Mouse (Mus musculus) forebrain, embryonic 11.5 days (tissue): ENCODE results near the gene Hoxb5. TPM values are rescaled to one million over a fixed set of nuclear protein-coding genes. Genes with fewer than 3 reads are reported as not detected.
A peak's percentile ranks its signal among the peaks of the same experiment; 100 is the strongest.

Experiments
- ATAC-seq: fragments of 200-750 bp; cut with Nextera tagmentation; replicated peaks from 2 replicates; pipeline ENCODE4 v1.8.0; 2017; ENCODE audit warnings: moderate TSS enrichment; ENCODE audit not compliant: low FRiP score
- DNase-seq: peaks from one replicate; pipeline ENCODE4 v3.0.0-alpha.2; 2017; ENCODE audit warnings: low spot score
- H3K27ac ChIP-seq: fragments of 300-500 bp; sonication (generic); 2 replicates; pipeline ENCODE4 v1.5.1; 2014; ENCODE audit warnings: low read depth, low read length
- H3K27me3 ChIP-seq: fragments of 300-500 bp; sonication (generic); 2 replicates; pipeline ENCODE4 v1.6.1; 2014; ENCODE audit warnings: mild to moderate bottlenecking, low read length, mixed read lengths; ENCODE audit not compliant: control insufficient read depth, insufficient read depth
- H3K36me3 ChIP-seq: fragments of 300-500 bp; sonication (generic); 2 replicates; pipeline ENCODE4 v1.6.1; 2014; ENCODE audit warnings: mild to moderate bottlenecking, low read length, moderate library complexity, mixed read lengths; ENCODE audit not compliant: control insufficient read depth, insufficient read depth
- H3K4me1 ChIP-seq: fragments of 300-500 bp; sonication (generic); replicated peaks from 2 replicates; pipeline ENCODE4 v1.6.1; 2014; ENCODE audit warnings: low read length, mixed read lengths; ENCODE audit not compliant: control insufficient read depth, insufficient read depth
- H3K4me2 ChIP-seq: fragments of 300-500 bp; sonication (generic); 2 replicates; pipeline ENCODE4 v1.6.1; 2014; ENCODE audit warnings: low read depth, mild to moderate bottlenecking, low read length, moderate library complexity, mixed read lengths; ENCODE audit not compliant: severe bottlenecking
- H3K4me3 ChIP-seq: fragments of 300-500 bp; sonication (generic); 2 replicates; pipeline ENCODE4 v1.5.1; 2014; ENCODE audit warnings: low read depth, low read length
- H3K9ac ChIP-seq: fragments of 300-500 bp; sonication (generic); 2 replicates; pipeline ENCODE4 v1.6.1; 2014; ENCODE audit warnings: low read length
- H3K9me3 ChIP-seq: fragments of 300-500 bp; sonication (generic); 2 replicates; pipeline ENCODE4 v1.6.1; 2016; ENCODE audit warnings: low read length, mixed read lengths; ENCODE audit not compliant: control insufficient read depth
- WGBS: fragments of 180-500 bp; shearing (Covaris S2); extraction: QIAGEN DNeasy Blood & Tissue Kit; methylation state at CpG from one replicate; pipeline ENCODE4 v1.1.7; 2014; 5-methylcytosine and 5-hydroxymethylcytosine counted together
- microRNA counts: library from miRNA; unstranded; fragments of <30 nt; microRNA quantifications from one replicate; lab custom pipeline; 2015
- microRNA-seq: library from miRNA; unstranded; fragments of <30 nt; microRNA quantifications from one replicate; pipeline ENCODE4, GENCODE M21; 2016; ENCODE audit not compliant: insufficient number of aligned reads
- polyA plus RNA-seq: library from polyadenylated mRNA; unstranded; fragments of >200 nt; fragmentation: Nextera tagmentation; extraction: Ambion mirVana; gene quantifications from 2 replicates; pipeline ENCODE4 v1.2.1, GENCODE M21; 2014

Gene Hoxb5
- polyA plus RNA-seq, 1 experiment from 2014 or later = not detected

- DNase-seq = no peak
- WGBS = under 1% methylated on average over 14 of the region's 14 CpGs
- Histone ChIP-seq H3K4me3 (no peak overlapping the region), H3K27me3 (peaks cover 94% of the 10 kb centered on the region), H3K4me1 (peaks cover 7% of the 10 kb centered on the region; the same call in 1 of the 2 replicates), H3K9me3 (no peaks in the 10 kb centered on the region), H3K9ac (no peak overlapping the region), H3K4me2 (no peak overlapping the region), H3K27ac (no peak overlapping the region), H3K36me3 (no peaks in the 10 kb centered on the region)
- no peak for ATAC-seq
Observed at GRCm38 (mm10) chr11:96353522-96353841, 50.3 kb downstream of the Hoxb5 start.

GRCm38 (mm10) chr11:96353939-96354338 lies 50.8 kb downstream of the Hoxb5 start:
- Histone ChIP-seq H3K4me2 (peak overlapping the region; percentile 44), H3K9ac (no peak overlapping the region), H3K27ac (no peak overlapping the region), H3K4me3 (no peak overlapping the region), H3K36me3 (no peaks in the 10 kb centered on the region), H3K9me3 (no peaks in the 10 kb centered on the region), H3K4me1 (peaks cover 7% of the 10 kb centered on the region; the same call in 1 of the 2 replicates), H3K27me3 (peaks cover 93% of the 10 kb centered on the region)
- DNase-seq = peak; percentile 64
- 3% methylated on average over 8 of the region's 8 CpGs for WGBS
- ATAC-seq = no peak

- Histone ChIP-seq H3K9me3 (no peaks in the 10 kb centered on the region), H3K36me3 (no peaks in the 10 kb centered on the region), H3K4me3 (peak overlapping the region; percentile 11; the same call in 1 of the 2 replicates), H3K9ac (no peak overlapping the region; the same call in 1 of the 2 replicates), H3K27me3 (peaks cover 88% of the 10 kb centered on the region), H3K27ac (no peak overlapping the region), H3K4me1 (peaks cover 7% of the 10 kb centered on the region; the same call in 1 of the 2 replicates), H3K4me2 (peak overlapping the region; percentile 44)
- WGBS = under 1% methylated on average over 25 of the region's 25 CpGs
- ATAC-seq = no peak
- peak; percentile 80 for DNase-seq
Observed at GRCm38 (mm10) chr11:96354376-96354775, 51.2 kb downstream of the Hoxb5 start.

- H3K27ac ChIP-seq = no peak overlapping the region
- H3K4me2 ChIP-seq = peak overlapping the region; percentile 44
- H3K36me3 ChIP-seq = no peaks in the 10 kb centered on the region
- WGBS = 3% methylated on average over 9 of the region's 9 CpGs
- H3K4me1 ChIP-seq = peaks cover 7% of the 10 kb centered on the region; the same call in 1 of the 2 replicates
- no peak overlapping the region; the same call in 1 of the 2 replicates for H3K9ac ChIP-seq
- DNase-seq (no peak), ATAC-seq (no peak)
- H3K27me3 ChIP-seq = peaks cover 83% of the 10 kb centered on the region
- H3K9me3 ChIP-seq = no peaks in the 10 kb centered on the region
- H3K4me3 ChIP-seq = peak overlapping the region; percentile 11; the same call in 1 of the 2 replicates
Observed at GRCm38 (mm10) chr11:96354801-96355311, 51.7 kb downstream of the Hoxb5 start.

MicroRNAs encoded within 50 kb of the gene (microRNA counts, 519-probe panel; counts per million panel counts)
- microRNA mmu-miR-10a (lab: Ali Mortazavi, UCI) (31.2 counts per million), microRNA mmu-miR-196a (lab: Ali Mortazavi, UCI) (31.2 counts per million)

Small RNAs within 50 kb of the gene (microRNA-seq; reads per million reads assigned to microRNA genes)
- 130 reads per million, percentile 37 among the genes with 10 or more reads in this experiment for gene Mir10a
- gene Mir196a-1 = not detected

Other genes with a start within 250 kb of the Hoxb5 start
- 22.8 and 26.1 TPM in 2 replicates for gene Ube2z, start 237.9 kb upstream of the Hoxb5 start, polyA plus RNA-seq
- 440 and 449 TPM in 2 replicates for gene Atp5g1, start 227.7 kb upstream of the Hoxb5 start, polyA plus RNA-seq
- gene Calcoco2, start 191.4 kb upstream of the Hoxb5 start, polyA plus RNA-seq = not detected in 2 replicates
- gene Ttll6, start 169.6 kb upstream of the Hoxb5 start, polyA plus RNA-seq = not detected in 2 replicates
- not detected in 2 replicates for gene Hoxb13, start 109.0 kb upstream of the Hoxb5 start, polyA plus RNA-seq
- not detected in 2 replicates for gene Hoxb9, start 31.9 kb upstream of the Hoxb5 start, polyA plus RNA-seq
- not detected in 2 replicates for gene Hoxb8, start 21.4 kb upstream of the Hoxb5 start, polyA plus RNA-seq
- gene Hoxb7, start 16.7 kb upstream of the Hoxb5 start, polyA plus RNA-seq = 0.21 TPM in 1 of 2 replicates, not detected in the other
- gene Hoxb6, start 10.9 kb upstream of the Hoxb5 start, polyA plus RNA-seq = not detected in 2 replicates
- gene Hoxb4, start 14.9 kb downstream of the Hoxb5 start, polyA plus RNA-seq = not detected in 2 replicates
- gene Hoxb3, start 20.0 kb downstream of the Hoxb5 start, polyA plus RNA-seq = not detected in 2 replicates
- 0.12 TPM in 1 of 2 replicates, not detected in the other for gene Hoxb2, start 47.2 kb downstream of the Hoxb5 start, polyA plus RNA-seq
- gene Hoxb1, start 62.4 kb downstream of the Hoxb5 start, polyA plus RNA-seq = not detected in 2 replicates
- gene Skap1, start 161.3 kb downstream of the Hoxb5 start, polyA plus RNA-seq = 2.6 and 3.9 TPM in 2 replicates